Mouse (Mus musculus): ENCODE results near the gene Tom1.

Gene Tom1

GRCm38 (mm10) chr8:75042974-75043373, 9.5 kb downstream of the Tom1 start:
- CTCF ChIA-PET, result no interaction called here

GRCm38 (mm10) chr8:75046303-75046702, 12.8 kb downstream of the Tom1 start:
- CTCF ChIA-PET, result no interaction called here

GRCm38 (mm10) chr8:75047784-75048183, 14.3 kb downstream of the Tom1 start:
- CTCF ChIA-PET, result no interaction called here

DNA sequence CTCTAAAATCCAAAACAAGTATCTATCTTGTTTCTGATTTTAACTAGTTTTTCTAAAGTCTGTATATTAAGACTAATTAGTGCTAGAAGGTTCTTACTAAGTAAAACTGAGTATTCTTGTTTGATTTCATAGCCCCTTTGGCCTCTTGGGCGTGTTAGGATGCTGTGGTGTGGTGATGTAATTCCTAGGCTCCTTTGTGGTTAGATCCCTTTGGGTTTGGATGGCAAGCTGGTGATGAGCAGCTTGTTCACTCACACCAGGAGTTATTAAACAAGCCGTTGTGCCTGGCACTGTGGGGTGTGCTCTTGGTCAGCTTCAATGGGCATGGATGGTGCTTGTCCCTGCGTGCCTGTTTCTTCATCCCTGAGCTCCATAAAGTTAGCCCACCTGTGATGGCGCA, 19.8 kb downstream of the Tom1 start:
- CTCF ChIA-PET, result no interaction called here

DNA sequence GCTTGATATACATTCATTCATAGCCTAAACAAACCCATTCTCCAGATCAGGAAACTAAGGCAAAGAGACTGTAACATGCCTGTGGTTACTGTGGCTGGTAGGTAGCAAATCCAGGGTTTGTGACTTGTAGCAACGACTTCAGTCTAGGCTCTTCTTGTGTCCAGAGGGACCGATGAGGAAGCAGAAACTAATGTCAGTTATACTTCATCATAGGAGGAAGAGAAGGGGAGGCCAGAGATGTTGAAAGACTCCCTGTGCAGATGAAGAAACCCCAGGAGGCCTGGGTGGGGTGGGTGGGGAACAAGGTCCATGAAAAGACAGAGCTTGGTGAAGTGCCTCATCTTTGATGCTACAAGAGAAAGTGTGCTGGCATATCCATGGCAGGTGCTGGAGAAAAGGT, 22.2 kb downstream of the Tom1 start:
- CTCF ChIA-PET, result no interaction called here

DNA sequence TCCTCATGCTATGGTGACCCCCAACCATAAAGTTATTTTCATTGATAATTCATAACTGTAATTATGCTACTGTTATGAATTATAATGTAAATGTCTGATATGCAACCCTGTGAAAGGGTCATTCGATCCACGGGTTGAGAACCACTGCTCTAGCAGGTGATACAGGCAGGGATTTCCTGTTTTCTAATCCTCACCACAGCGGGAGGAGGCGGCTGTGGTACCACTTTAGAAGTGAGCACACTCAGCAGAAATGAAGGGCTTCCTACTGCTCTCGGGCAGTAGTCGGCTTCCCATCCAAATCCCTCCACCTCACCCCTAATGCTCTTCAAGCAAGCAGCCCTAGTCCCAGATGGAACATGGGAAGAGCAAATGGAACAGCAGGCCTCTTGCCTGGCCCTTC, 26.5 kb downstream of the Tom1 start:
- CTCF ChIA-PET, result no interaction called here

DNA sequence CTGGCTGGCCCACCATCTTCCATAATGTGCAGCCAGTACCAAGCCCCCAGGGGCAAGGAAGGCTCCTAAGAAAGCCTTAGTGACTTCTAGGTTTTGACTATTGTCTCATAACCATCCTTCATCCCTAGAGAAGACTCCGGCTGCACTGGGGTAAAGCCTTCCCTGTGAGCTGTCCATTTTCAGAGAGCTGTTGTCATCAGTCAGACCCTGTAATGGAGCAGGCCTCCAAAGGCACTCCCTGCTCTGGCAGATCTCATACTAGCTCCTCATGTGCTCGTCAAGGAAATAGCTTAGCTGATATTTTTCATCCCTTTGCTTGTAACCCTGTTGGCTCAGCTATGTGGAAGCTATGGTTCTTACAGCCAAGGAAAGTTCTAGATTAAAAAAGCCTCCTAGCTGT, 27.3 kb downstream of the Tom1 start:
- CTCF ChIA-PET, result no interaction called here

GRCm38 (mm10) chr8:75063290-75063689, 29.8 kb downstream of the Tom1 start:
- CTCF ChIA-PET, result no interaction called here

DNA sequence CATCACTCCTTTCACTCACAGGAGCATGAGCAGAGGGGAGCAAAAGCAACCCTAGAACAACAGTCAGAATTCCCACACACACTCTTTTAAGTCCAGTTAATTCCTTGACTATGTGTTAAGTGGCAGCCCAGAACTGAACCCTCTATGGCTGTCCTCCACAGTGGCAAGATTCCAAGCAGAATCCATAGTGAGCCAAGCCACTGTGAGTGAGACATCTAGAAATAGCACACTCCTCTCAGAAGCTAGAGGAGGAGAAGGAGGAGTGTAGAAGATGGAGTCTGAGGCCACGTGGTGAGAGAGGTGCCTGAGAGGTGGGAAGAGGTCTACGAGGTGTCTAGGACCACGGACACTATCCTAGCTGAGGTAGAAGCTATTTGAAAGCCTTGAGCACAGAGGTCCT, 31.3 kb downstream of the Tom1 start:
- CTCF ChIA-PET, result no interaction called here

GRCm38 (mm10) chr8:75067287-75067686, 33.8 kb downstream of the Tom1 start:
- CTCF ChIA-PET, result no interaction called here

DNA sequence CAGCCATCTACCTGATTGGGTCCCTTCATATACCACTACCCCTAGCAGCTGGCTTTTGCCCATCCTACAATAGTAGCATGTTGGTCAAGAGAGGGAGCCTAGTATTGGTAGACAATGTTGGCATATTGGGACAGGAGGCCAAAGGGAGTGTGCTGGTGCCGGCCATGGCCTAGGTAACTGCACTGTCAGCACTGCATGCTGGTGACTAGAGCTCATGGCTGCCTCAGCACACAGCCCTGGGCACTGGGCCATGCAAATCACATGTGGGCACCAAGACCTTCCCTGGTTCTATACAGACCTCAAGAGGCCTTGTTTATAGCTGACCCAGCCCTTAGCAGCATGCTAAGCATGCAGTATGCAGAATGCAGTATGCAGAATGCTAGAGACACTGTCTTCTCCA, 36.8 kb downstream of the Tom1 start:
- CTCF ChIA-PET, result no interaction called here

DNA sequence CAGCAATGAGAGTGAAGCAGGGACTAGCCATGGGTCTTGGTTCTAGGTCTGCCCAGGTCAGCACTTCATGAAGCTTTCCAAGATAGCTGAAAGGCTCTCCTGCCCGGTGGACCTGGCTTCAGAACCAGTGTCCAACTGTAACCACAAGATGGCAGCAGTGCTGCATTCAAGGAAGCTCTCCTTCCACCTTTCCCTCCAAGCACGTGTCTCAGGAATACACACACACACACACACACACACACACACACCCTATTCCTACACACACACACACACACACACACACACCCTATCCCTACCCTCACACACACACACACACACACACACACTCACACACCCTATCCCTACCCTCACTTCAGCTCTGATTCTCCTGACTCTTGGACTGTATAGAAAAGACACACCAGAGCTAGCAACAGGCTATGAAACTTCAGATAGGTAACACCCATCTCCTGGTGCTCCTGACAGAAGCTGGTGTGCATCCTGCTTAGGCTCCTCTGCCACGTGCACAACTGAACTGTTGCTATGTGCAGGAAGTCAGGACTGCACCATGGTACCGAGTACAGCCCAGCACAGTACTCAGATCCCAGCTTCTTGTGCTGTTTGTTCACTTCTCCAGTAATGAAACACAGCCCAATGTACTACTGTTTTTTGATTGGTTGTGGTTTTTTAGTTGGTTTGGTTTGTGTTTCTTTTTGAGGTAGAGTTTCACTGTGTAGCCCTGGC, 38.3 kb downstream of the Tom1 start:
- CTCF ChIA-PET, result interaction anchor here (0.5 to 1.4 kb wide), 5 partner anchors 29 to 507 kb away, joined by 3 to 6 read pairs (median 4); no protein-coding TSS in a partner anchor

DNA sequence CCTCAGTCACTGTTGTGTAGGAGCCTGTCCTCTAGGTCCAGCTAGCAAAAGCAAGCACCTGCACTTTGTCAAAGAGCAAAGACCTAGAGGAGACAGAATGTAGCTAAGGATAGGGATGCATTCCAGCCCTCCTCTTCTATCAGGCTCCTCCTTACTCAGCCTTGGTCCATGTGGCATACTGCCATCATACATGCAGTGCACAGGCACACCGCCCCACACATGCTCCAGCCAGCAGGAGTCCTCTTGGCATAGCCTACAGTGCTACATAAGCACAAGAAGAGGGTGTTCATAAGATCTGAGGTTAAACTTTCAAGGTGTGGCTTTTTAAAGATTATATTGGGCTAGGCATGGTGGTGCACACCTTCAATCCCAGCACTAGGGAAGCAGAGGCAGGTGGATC, 41.4 kb downstream of the Tom1 start:
- CTCF ChIA-PET, result no interaction called here

GRCm38 (mm10) chr8:75078215-75078614, 44.7 kb downstream of the Tom1 start:
- CTCF ChIA-PET, result interaction anchor here (1.4 kb wide), 1 partner anchor 141 kb away, joined by 3 read pairs; no protein-coding TSS in a partner anchor

DNA sequence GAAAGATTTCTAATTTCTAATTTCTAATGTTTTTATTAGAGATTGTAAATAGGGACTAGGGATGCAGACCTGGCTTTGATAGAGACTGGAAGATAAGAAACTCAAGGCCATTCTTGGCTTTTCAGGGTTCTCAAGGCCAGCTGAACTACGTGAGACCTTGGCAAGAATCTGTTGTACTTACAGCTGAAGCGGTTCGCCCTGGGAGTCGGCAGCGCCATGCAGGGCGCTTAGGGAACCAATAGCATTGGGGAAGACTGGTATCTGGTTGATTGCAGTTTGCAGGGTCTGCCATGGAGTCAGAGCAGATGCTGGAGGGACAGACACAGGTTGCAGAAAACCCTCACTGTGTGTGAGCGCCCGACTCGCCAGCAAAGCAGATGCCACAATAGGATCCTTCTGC, 45.3 kb downstream of the Tom1 start:
- CTCF ChIA-PET, result no interaction called here

DNA sequence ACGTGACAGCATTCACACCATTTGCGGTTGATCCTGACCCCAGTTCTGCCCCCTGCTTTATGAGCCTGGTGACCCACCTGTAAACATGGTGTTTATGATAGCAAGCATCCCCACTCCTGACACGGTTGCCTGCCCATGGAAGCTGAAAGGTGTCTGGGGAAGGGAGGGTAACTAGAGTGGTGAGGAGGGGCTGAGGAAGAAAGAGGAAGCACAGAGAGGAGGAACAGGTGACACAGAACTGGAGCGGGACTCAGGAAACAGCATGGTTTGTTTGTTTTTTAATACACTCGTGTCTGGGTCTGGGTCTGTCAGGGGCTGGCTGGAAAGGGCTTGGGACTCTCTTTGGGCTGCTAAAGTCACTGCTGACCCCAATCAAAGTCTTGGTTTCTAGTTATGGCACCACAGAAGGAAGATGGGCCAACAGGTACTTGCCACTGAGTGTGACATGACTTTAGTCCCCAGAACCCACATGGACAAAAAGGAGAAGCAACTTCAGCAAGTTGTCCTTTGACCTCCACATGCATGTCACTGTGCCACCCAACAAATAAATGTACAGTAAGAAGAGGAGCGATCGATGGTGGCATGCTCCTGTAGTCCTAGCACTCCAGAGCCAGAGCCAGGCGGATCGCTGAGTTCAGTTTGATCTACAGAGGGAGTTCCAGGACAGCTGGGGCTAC, 48.0 kb downstream of the Tom1 start:
- CTCF ChIA-PET, result interaction anchor here (0.7 kb wide), 1 partner anchor 9 kb away, joined by 3 read pairs; no protein-coding TSS in a partner anchor

DNA sequence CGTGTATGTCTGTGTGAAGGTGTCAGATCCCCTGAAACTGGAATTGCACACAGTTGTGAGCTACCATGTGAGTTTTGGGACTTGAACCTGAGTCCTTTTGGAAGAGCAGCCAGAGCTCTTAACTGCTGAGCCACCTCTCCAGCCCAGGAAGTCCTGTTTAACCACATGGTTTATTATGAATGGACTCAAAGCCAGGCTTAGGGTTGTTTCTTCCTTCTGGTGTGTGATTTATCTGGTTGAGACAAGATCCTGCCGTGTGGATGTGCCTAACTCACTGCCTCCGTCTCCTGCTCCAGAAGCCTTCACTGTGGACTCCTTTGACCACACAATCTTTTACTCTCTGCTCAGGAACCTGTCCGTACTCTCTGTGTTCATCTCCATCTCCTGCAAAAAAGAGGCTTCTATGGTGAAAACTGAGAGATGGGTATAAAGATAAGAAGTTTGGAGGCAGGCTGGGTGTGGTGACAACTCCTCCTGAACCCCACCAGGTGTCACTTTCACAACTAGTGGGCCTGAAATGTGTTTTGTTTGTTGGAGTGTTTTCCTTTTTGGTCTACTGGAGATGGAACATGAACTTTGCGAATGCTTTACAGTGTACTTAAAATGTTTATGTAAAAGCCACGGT, 48.8 kb downstream of the Tom1 start:
- CTCF ChIA-PET, result interaction anchor here (0.7 kb wide), 1 partner anchor 9 kb away, joined by 3 read pairs; no protein-coding TSS in a partner anchor

- CTCF ChIA-PET, result no interaction called here
Observed at GRCm38 (mm10) chr8:75083846-75084245, 50.3 kb downstream of the Tom1 start.

GRCm38 (mm10) chr8:75084382-75085064, 51.0 kb downstream of the Tom1 start:
- CTCF ChIA-PET, result no interaction called here

DNA sequence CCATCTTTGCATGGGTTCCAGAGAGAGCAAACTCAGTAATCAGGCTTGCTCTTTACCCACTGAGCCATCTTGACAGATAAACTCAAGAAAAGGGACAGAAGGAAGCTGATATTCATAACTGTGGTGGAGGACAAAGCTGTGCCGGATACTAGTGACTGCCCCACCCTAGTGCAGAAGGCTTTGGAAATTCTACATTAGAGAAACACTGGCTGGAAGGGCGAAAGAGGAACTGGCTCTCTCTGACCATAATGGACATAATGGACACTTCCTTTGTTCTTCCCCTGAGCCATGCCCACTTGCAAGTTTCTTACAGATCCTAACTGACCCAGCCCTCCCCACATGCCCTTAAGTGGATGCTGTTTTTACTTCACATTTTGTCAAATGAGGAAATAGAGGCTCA, 52.5 kb downstream of the Tom1 start:
- CTCF ChIA-PET, result no interaction called here

DNA sequence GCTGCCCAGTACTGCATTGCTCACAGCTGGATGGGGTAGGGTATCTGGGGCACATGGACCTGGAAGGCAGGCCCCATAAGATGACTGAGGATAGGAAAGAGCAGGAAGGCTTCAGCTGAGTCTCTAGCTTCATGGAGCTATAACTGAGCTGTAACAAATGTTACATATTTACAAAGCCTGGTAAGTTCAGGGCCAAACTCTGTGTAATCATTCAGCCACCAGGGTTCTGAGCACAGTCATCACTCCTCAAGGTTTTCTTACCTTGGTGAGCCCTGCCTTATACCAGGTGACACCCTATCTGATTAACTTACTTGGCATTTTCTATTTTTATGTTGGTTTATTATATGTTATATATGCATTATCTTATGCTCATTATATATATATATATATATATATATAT, 53.6 kb downstream of the Tom1 start:
- CTCF ChIA-PET, result no interaction called here

Measured in spleen, embryonic (tissue).